Mouse (Mus musculus) embryo, embryonic 10 days (tissue): ENCODE results near the gene Unc5a.

Experiments
- DNase-seq: peaks from one replicate; pipeline ENCODE4 v3.0.0-alpha.2; 2015; ENCODE audit warnings: low spot score

Gene Unc5a

GRCm38 (mm10) chr13:55002090-55002489 is 52.9 kb downstream of the Unc5a start:
- no peak for DNase-seq

GRCm38 (mm10) chr13:55004646-55005045 is 55.4 kb downstream of the Unc5a start:
- DNase-seq, result no peak

- no peak for DNase-seq
These were observed 56.6 kb downstream of the Unc5a start for GRCm38 (mm10) chr13:55005691-55006414.

- DNase-seq, result no peak
These were observed 57.2 kb downstream of the Unc5a start for GRCm38 (mm10) chr13:55006415-55006742.

- peak; percentile 84 for DNase-seq
These were observed 59.4 kb downstream of the Unc5a start for GRCm38 (mm10) chr13:55008589-55008988.

- no peak for DNase-seq
These were observed 61.9 kb downstream of the Unc5a start for GRCm38 (mm10) chr13:55011103-55011502.

GRCm38 (mm10) chr13:55011981-55012478 is 62.8 kb downstream of the Unc5a start:
- DNase-seq, result peak; percentile 72

GRCm38 (mm10) chr13:55013702-55014344 is 64.6 kb downstream of the Unc5a start:
- DNase-seq, result peak; percentile 76

- DNase-seq, result no peak
These were observed 65.2 kb downstream of the Unc5a start for GRCm38 (mm10) chr13:55014451-55014850.

GRCm38 (mm10) chr13:55017154-55017897 is 68.1 kb downstream of the Unc5a start:
- DNase-seq, result no peak

- DNase-seq, result no peak
These were observed 68.8 kb downstream of the Unc5a start for GRCm38 (mm10) chr13:55017898-55018599.

GRCm38 (mm10) chr13:55018700-55019099 is 69.5 kb downstream of the Unc5a start:
- no peak for DNase-seq

GRCm38 (mm10) chr13:55019181-55019580 is 70.0 kb downstream of the Unc5a start:
- no peak for DNase-seq

- DNase-seq, result no peak
These were observed 70.8 kb downstream of the Unc5a start for GRCm38 (mm10) chr13:55020051-55020450.

- DNase-seq, result no peak
These were observed 72.1 kb downstream of the Unc5a start, which contains the start of gene Hk3 for GRCm38 (mm10) chr13:55021194-55021779. Gene Hk3 (minus strand): TSS chr13:55021385.

GRCm38 (mm10) chr13:55022256-55022655 is 73.0 kb downstream of the Unc5a start:
- no peak for DNase-seq

- no peak for DNase-seq
These were observed 73.5 kb downstream of the Unc5a start for GRCm38 (mm10) chr13:55022715-55023114.

- DNase-seq, result no peak
These were observed 75.0 kb downstream of the Unc5a start for GRCm38 (mm10) chr13:55024215-55024614.

GRCm38 (mm10) chr13:55040016-55040415 is 90.8 kb downstream of the Unc5a start:
- no peak for DNase-seq

GRCm38 (mm10) chr13:55047706-55048105 is 98.5 kb downstream of the Unc5a start:
- DNase-seq, result no peak
